Mouse (Mus musculus): ENCODE data around the gene Ccser1. TPM values are rescaled to one million over a fixed set of nuclear protein-coding genes. Genes with fewer than 3 reads are reported as not detected.
A peak's percentile ranks its signal among the peaks of the same experiment; 100 is the strongest.

Gene Ccser1
- polyA plus RNA-seq, 1 experiment: 2.5 TPM

GRCm38 (mm10) chr6:61432167-61432566, 252.0 kb downstream of the Ccser1 start:
- DNase-seq (ENCODE audit: low read depth): no peak

- no peak for DNase-seq (ENCODE audit: low read depth)
These were observed 252.6 kb downstream of the Ccser1 start for GRCm38 (mm10) chr6:61432703-61433102.

GRCm38 (mm10) chr6:61438165-61438564, 258.0 kb downstream of the Ccser1 start:
- DNase-seq (ENCODE audit: low read depth): no peak

DNA sequence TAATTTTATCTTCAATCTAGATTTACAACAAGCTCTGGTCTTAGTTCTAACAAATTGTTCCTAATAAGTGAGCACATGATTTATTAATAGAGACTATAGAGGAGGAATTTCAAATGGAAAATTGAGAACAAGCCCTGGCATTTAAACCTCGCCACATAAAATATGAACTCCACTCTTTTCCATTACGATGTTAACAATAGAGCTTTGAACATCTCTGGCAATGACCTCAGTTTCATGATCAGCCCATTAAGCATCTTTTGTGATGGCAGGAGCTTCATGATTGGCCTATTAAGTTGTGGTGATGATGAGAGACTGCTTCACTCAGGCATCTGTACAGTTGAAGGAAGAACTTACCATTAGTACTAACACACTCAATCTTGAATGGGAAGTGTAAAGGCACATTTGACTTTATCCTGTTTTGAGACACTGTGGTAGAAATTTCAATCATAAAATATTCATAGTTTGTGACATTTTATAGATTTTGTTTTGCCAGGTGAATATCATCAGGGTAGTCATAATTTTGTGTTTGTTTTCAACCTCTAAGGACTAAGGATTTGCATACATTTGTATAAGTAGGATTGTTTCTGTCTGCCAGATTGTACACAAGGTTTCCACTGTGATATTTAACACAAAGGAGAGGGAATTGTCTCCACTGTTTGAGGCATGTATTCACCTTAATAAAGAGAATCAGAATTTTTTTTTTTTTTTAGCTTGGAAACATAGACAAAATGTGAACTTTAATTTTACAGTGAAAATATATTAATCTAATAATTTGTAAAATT, 291.4 kb downstream of the Ccser1 start:
- DNase-seq (ENCODE audit: low read depth): no peak

GRCm38 (mm10) chr6:61485336-61485735, 305.2 kb downstream of the Ccser1 start:
- no peak for DNase-seq (ENCODE audit: low read depth)

GRCm38 (mm10) chr6:61491979-61492821, 312.1 kb downstream of the Ccser1 start:
- no peak for DNase-seq (ENCODE audit: low read depth)

- DNase-seq (ENCODE audit: low read depth): no peak
These were observed 313.3 kb downstream of the Ccser1 start for GRCm38 (mm10) chr6:61493386-61493785.

GRCm38 (mm10) chr6:61515310-61515709, 335.2 kb downstream of the Ccser1 start:
- no peak for DNase-seq (ENCODE audit: low read depth)

DNA sequence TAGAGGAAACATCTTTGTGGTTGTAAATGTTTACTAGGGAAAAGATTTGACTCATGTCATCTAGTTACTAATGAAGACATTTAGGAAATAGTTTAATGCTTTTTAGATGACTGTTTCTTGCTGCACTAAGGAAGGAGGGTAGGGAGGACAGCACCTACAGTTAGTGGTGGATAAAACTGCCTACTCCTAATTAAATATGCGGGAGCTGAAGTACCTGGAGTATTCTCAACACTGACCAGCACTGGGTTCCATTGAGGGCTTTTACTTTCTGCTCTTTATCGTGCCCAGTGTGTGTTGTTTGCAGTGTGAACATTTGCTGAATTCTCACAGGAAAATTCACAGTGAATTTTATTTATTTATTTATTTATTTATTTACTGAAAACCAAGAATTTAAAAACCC, 341.5 kb downstream of the Ccser1 start:
- DNase-seq (ENCODE audit: low read depth): no peak

DNA sequence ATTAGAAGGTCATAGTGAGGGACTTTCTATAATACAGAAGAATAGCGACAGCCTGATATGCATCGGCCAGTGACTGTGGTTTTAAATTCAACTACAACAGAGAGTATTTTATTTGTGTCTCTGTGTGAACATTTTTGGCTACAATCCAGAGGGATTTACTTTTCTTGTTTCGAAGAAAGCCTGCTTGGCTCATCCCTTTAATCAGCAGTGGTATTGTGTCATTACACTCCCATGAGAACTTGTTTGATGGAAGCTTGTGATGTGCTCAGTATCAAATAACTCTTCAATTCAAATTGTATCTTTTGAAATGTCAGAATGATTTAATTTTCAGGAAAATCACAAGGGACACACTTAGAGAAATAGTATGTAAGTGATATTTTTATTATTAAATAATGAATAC, 342.0 kb downstream of the Ccser1 start:
- no peak for DNase-seq (ENCODE audit: low read depth)

GRCm38 (mm10) chr6:61523748-61524493, 343.8 kb downstream of the Ccser1 start:
- DNase-seq (ENCODE audit: low read depth): peak; percentile 55

- no peak for DNase-seq (ENCODE audit: low read depth)
These were observed 360.6 kb downstream of the Ccser1 start for GRCm38 (mm10) chr6:61540732-61541131.

- no peak for DNase-seq (ENCODE audit: low read depth)
These were observed 363.4 kb downstream of the Ccser1 start for GRCm38 (mm10) chr6:61543459-61544044.

- DNase-seq (ENCODE audit: low read depth): no peak
These were observed 387.4 kb downstream of the Ccser1 start for GRCm38 (mm10) chr6:61567551-61567950.

DNA sequence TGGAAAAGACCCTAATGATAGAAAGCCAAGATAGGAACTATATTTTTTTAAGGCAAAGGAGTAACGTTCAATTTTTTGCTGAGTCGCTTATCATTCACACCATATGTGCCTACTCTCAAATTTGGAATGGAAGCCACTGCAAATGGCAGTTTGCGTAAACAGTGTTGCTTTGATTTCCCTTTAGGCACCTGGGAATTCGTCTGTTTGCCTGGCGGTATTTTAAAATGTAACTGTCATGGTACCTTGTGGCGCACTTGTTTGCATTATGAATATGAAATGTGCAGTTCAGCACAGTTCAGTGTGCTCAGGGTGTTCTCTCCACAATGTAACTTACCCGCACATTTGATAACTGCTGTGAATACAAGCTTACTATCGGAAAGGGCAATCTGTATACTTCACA, 387.8 kb downstream of the Ccser1 start:
- no peak for DNase-seq (ENCODE audit: low read depth)

DNA sequence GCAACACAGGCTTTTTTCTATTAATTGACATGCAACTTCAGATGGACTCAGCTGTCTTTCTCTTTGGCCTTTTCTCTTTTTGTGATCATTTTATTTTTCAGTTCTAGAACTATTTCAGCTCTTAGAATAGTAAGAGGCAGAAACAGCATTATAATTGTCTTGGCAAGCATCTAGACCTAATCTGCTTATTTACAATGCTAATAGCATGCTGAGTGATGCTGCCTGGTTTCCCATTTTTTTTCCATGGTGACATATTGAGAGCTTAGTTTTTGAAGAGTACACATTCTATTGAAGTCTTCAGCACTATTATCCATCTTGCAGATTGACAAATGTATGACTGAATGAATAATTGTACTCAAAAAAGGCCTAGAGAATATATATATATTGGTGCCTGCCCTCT, 401.6 kb downstream of the Ccser1 start:
- DNase-seq (ENCODE audit: low read depth): no peak

DNA sequence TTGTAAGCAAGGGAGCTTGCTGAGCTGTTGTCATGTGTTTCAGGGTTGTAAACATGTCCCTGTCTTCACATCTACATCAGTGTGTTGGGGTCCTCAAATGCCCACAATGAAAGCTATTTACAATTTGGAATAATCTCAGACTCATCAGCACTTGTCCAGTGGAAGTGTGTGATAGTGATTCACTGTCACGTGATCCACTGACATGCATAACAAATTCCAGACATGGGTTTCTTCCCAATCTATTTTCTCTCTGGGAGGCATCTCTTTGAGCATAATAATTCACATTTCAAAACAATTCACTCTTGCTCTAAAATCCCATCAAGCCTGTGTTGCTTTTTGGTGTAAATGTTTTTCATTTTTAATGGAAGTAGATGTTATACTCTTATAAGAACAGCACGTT, 408.9 kb downstream of the Ccser1 start:
- no peak for DNase-seq (ENCODE audit: low read depth)

DNA sequence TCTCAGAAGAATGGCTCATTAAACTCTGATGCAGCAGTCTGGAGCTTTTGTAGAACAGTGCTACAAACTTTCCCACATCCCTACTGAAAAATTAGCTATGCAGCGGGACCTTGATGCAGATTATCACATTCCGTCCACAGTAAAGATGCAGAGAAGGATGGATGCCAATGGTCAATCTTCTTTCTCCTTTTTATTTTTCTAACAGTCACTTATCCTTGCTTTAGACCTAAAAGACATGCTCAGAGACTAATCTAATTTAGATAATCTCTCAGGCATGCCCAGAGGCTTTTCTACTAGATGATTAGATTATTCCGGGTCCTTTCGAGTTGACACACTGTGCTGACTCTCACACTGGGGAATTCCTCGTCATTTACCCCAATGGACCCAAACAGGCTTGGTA, 421.8 kb downstream of the Ccser1 start:
- no peak for DNase-seq (ENCODE audit: low read depth)

DNA sequence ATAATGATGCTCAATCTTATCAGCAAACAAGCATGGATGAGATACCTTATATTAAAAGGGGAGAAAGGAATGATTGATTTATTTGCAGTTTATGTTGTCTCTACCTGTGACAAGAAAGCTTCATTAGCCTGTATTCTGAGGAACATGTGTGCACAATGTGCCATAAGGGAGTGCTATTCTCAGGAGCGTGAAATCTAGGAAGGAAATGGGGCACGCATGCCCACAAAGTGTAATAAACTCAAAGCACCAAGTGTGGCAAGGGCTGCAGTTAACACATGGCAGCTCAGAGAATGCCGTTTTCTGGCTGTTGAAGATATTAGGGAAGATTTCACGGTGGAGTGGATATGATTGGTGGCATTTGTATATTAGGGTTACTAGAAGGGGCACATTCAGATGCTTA, 434.8 kb downstream of the Ccser1 start:
- no peak for DNase-seq (ENCODE audit: low read depth)

- no peak for DNase-seq (ENCODE audit: low read depth)
These were observed 441.6 kb downstream of the Ccser1 start for GRCm38 (mm10) chr6:61621707-61622106.

- DNase-seq (ENCODE audit: low read depth): no peak
These were observed 481.3 kb downstream of the Ccser1 start for GRCm38 (mm10) chr6:61661414-61661813.

DNA sequence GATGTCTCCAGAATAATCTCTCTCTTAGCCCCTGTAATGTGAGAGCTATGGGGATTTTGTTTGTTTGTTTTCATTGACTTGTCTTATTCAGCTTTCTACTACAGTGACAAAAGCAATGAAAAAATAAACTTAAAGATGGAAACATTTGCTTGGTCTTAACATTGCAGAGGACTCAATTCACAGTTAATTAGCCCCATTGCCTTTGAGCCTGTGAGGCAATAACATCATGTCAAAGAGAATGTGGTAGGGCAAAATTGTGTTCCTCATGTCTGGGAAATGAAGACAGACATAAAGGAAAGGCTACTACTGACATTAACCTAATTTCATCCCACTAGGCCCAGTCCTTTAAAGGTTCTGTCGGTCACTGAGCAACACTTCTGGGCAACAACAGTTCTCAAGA, 484.4 kb downstream of the Ccser1 start:
- no peak for DNase-seq (ENCODE audit: low read depth)
